Mouse (Mus musculus): Measurements from ENCODE around the gene F5. TPM values are rescaled to one million over a fixed set of nuclear protein-coding genes. Genes with fewer than 3 reads are reported as not detected.

F5 gene
- polyA plus RNA-seq, 1 experiment from 2014 or later, result 1.6 TPM

DNA sequence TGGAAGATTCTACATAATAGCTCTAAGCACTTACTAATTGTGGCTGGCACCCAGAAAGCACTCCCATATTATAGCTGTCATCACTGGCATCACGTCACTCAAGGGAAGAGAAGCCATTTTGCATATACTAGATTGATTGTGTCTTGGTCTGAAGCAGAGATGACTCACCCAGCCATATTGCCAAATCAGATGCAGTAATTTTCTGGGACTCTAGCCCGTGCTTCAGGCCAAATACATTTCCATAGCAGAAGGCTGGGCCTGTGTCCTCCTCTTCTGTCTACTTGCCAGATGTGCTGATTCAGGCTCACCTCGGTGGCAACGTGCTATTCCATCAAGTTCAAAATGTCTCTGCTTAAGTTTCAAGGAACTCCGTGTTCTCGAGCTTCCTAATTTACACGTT is 109.9 kb downstream of the F5 start:
- Histone ChIP-seq H3K27me3 (ENCODE audit: control insufficient read depth, insufficient read depth, low read length) (no peaks in the 10 kb centered on the region), H3K9me3 (ENCODE audit: control insufficient read depth, low read length) (no peaks in the 10 kb centered on the region), H3K27ac (replicated peaks) (no peak overlapping the region), H3K4me1 (replicated peaks; ENCODE audit: control insufficient read depth, insufficient read depth) (no peaks in the 10 kb centered on the region), H3K4me3 (ENCODE audit: low read depth, low read length) (no peak overlapping the region), H3K9ac (ENCODE audit: low read length) (no peak overlapping the region), H3K4me2 (replicated peaks; ENCODE audit: low read depth) (no peak overlapping the region), H3K36me3 (ENCODE audit: control insufficient read depth, insufficient read depth, low read length) (peaks cover 17% of the 10 kb centered on the region)
- DNase-seq (ENCODE audit: low spot score) (no peak), ATAC-seq (ENCODE audit: low FRiP score, low TSS enrichment) (peak; percentile 56; the same call in 1 of the 2 replicates)
- 57% methylated on average over 7 of the region's 7 CpGs for WGBS
- no peak for TF ChIP-seq EP300 (optimal IDR thresholded peaks at IDR 0.05)
- TF ChIP-seq CTCF (IDR thresholded peaks at IDR 0.05; ENCODE audit: low read depth), result no peak

Other genes starting within 250 kb of the F5 start
- gene Scyl3, start 222.7 kb upstream of the F5 start, polyA plus RNA-seq (2015; fragmentation: Nextera tagmentation; extraction: Ambion mirVana), result 10.6 and 12.0 TPM in 2 replicates
- 2.9 and 3.4 TPM in 2 replicates for gene BC055324, start 157.0 kb upstream of the F5 start, polyA plus RNA-seq (2015; fragmentation: Nextera tagmentation; extraction: Ambion mirVana)
- gene Mettl18, start 156.9 kb upstream of the F5 start, polyA plus RNA-seq (2015; fragmentation: Nextera tagmentation; extraction: Ambion mirVana), result 6.7 and 6.9 TPM in 2 replicates
- 0.04 TPM in 2 replicates for gene Sele, start 103.6 kb upstream of the F5 start, polyA plus RNA-seq (2015; fragmentation: Nextera tagmentation; extraction: Ambion mirVana)
- 0.08 and 0.21 TPM in 2 replicates for gene Sell, start 89.9 kb upstream of the F5 start, polyA plus RNA-seq (2015; fragmentation: Nextera tagmentation; extraction: Ambion mirVana)
- 0.41 and 0.62 TPM in 2 replicates for gene Selp, start 36.6 kb upstream of the F5 start, polyA plus RNA-seq (2015; fragmentation: Nextera tagmentation; extraction: Ambion mirVana)
- 14.8 and 15.3 TPM in 2 replicates for gene Slc19a2, start 97.2 kb downstream of the F5 start, polyA plus RNA-seq (2015; fragmentation: Nextera tagmentation; extraction: Ambion mirVana)
- 7.5 and 8.6 TPM in 2 replicates for gene Ccdc181, start 123.7 kb downstream of the F5 start, polyA plus RNA-seq (2015; fragmentation: Nextera tagmentation; extraction: Ambion mirVana)
- 14.9 and 17.8 TPM in 2 replicates for gene Nme7, start 152.3 kb downstream of the F5 start, polyA plus RNA-seq (2015; fragmentation: Nextera tagmentation; extraction: Ambion mirVana)
- gene Blzf1, start 155.7 kb downstream of the F5 start, polyA plus RNA-seq (2015; fragmentation: Nextera tagmentation; extraction: Ambion mirVana), result 48.7 and 50.5 TPM in 2 replicates